Mouse (Mus musculus): ENCODE results near the gene Txndc9.
A peak's percentile ranks its signal among the peaks of the same experiment; 100 is the strongest.

GRCm38 (mm10) chr1:37996877-37997484, 712 bp downstream of the Txndc9 start:
- peak; percentile 52 for TF ChIP-seq POLR2A (IDR thresholded peaks at IDR 0.05; ENCODE audit: low read depth, low read length)
- no peak for TF ChIP-seq CTCF (IDR thresholded peaks at IDR 0.05; ENCODE audit: extremely low read depth, insufficient read length, insufficient replicate concordance, low read depth, low read length)
